Mouse (Mus musculus) small intestine, adult 2 months (tissue): ENCODE data around the gene Ccdc151.

ENCODE experiments used
- CTCF ChIP-seq: fragments of 200-500 bp; IDR thresholded peaks from 2 replicates; pipeline ENCODE4 v1.5.1; 2012; ENCODE audit warnings: low read depth, mild to moderate bottlenecking, control low read depth, inconsistent platforms, low read length, moderate library complexity, mixed read lengths; ENCODE audit not compliant: insufficient replicate concordance, insufficient read length; ENCODE audit errors: extremely low read depth
- POLR2A ChIP-seq: fragments of 200-500 bp; IDR thresholded peaks from 2 replicates; pipeline ENCODE4 v1.6.1; 2012; ENCODE audit warnings: low read depth, mild to moderate bottlenecking, control low read depth, inconsistent platforms, low read length, moderate library complexity

- TF ChIP-seq CTCF (no peak), POLR2A (no peak)
Observed at GRCm38 (mm10) chr9:22000296-22000695, 2.1 kb downstream of the Ccdc151 start.
